Comparison of ENCODE assay signal across 9 mouse cellular contexts in the genomic region with DNA sequence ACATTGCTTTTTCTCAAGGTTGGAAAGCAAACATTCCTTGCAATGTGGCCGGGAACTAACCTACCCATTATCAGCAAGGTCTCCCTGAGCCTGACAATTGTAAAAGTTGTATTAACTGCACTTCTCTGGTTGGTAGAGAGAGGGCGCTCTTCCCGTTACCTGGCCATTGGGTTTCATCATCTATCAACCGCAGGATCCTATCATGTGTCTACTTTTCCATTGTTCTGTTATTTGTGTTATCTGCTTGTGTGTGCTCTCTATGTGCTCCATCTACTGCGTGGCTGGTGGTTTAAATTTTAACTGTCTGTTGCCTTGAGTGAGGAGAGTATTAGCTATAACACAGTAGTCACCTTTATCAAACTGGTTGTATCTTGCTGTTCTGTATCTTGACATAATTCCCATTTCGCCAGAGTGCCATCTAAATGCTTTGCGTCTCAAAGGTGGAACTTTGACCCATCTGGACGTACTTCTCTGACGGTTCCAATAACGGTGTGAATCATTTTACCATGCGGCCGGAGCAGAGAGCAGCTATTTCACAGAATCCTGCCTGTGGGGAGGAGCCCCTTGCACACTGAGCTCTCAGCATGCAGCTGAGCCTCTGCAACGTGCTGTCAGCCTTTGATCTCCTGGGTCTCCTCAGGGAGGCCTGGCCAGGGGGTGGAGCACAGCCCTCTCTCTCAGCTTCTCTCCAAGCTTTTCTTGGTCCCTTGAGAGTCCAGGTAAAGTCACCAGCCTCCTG.
A peak's percentile ranks its signal among the peaks of the same experiment; 100 is the strongest.
DNase-seq lines count a peak whose midpoint lies in the region; ATAC-seq lines count a peak whose summit lies in the region.
"Had no signal": no experiment of that assay in that cellular context is flagged by ENCODE, and none has a peak within 500 bp of the region (broad histone marks: within the 10 kb centered on the region; RNA-seq: fewer than 3 reads in every experiment).

No protein-coding gene starts in this region.

- WGBS in heart, embryonic 10.5 days: 11% methylated on average over 13 of the region's 13 CpGs
- whole genome bisulfite sequencing in midbrain, embryonic 11.5 days: 17% methylated on average over 13 of the region's 13 CpGs
- 14% methylated on average over 13 of the region's 13 CpGs for WGBS in midbrain, embryonic 10.5 days
- WGBS in forebrain, embryonic 15.5 days: 24% methylated on average over 13 of the region's 13 CpGs

- H3K4me1 ChIP-seq in heart, embryonic 10.5 days: peaks cover 33% of the 10 kb centered on the region
- H3K4me1 ChIP-seq in midbrain, embryonic 11.5 days (ENCODE audit: control insufficient read depth, insufficient read depth, low read length): no peaks in the 10 kb centered on the region
- peaks cover 22% of the 10 kb centered on the region for H3K4me1 ChIP-seq in midbrain, embryonic 10.5 days
- peaks cover 29% of the 10 kb centered on the region for H3K4me1 ChIP-seq in forebrain, embryonic 15.5 days

- ATAC-seq in midbrain, embryonic 11.5 days (ENCODE audit: low FRiP score): 0 out of 2 replicates have a peak, but pooled peaks have one; percentile 48
- no peak for ATAC-seq in forebrain, embryonic 15.5 days (replicated peaks)
- ATAC-seq: Patski had no signal

- H3K4me3 ChIP-seq in heart, embryonic 10.5 days: peak overlapping the region; percentile 33
- no peak overlapping the region for H3K4me3 ChIP-seq in midbrain, embryonic 11.5 days (ENCODE audit: low read depth, low read length)
- no peak overlapping the region for H3K4me3 ChIP-seq in midbrain, embryonic 10.5 days
- H3K4me3 ChIP-seq in forebrain, embryonic 15.5 days: no peak overlapping the region

- DNase-seq in heart, embryonic 10.5 days (ENCODE audit: low spot score): peak; percentile 89
- no peak for DNase-seq in heart, postnatal 4 days
- peak; percentile 85 for DNase-seq in midbrain, embryonic 11.5 days (ENCODE audit: low spot score, missing footprints)
- no peak for DNase-seq in midbrain, embryonic 10.5 days (ENCODE audit: low spot score)
- peak; percentile 46 for DNase-seq in retina, postnatal 1 day
- no peak for DNase-seq in spleen, postnatal 10 days (ENCODE audit: low spot score in 2 of 2)
- DNase-seq in frontal cortex, postnatal 10 days (ENCODE audit: low spot score in 2 of 2): no peak

- no peak overlapping the region for H3K9ac ChIP-seq in midbrain, embryonic 11.5 days (ENCODE audit: low read length)
- H3K9ac ChIP-seq in forebrain, embryonic 15.5 days (replicated peaks): no peak overlapping the region

- H3K27ac ChIP-seq in heart, embryonic 10.5 days: 0 out of 2 replicates have a peak overlapping the region, but pooled peaks have one; percentile 39
- H3K27ac ChIP-seq in midbrain, embryonic 11.5 days (ENCODE audit: low read depth, low read length): peak overlapping the region; percentile 14; the same call in 1 of the 2 replicates
- no peak overlapping the region for H3K27ac ChIP-seq in midbrain, embryonic 10.5 days (replicated peaks)
- H3K27ac ChIP-seq in forebrain, embryonic 15.5 days (replicated peaks): 0 out of 2 replicates have a peak overlapping the region, but pooled peaks have one; percentile 17

- peaks cover 28% of the 10 kb centered on the region for H3K27me3 ChIP-seq in heart, embryonic 10.5 days (ENCODE audit: insufficient read depth, poor library complexity, severe bottlenecking)
- no peaks in the 10 kb centered on the region for H3K27me3 ChIP-seq in midbrain, embryonic 11.5 days (ENCODE audit: control insufficient read depth, insufficient read depth, low read length)
- H3K27me3 ChIP-seq in midbrain, embryonic 10.5 days (ENCODE audit: low read depth, poor library complexity, severe bottlenecking): peaks cover 18% of the 10 kb centered on the region
- H3K27me3 ChIP-seq in forebrain, embryonic 15.5 days: no peaks in the 10 kb centered on the region

- no peaks in the 10 kb centered on the region for H3K36me3 ChIP-seq in heart, embryonic 10.5 days
- no peaks in the 10 kb centered on the region for H3K36me3 ChIP-seq in midbrain, embryonic 11.5 days (ENCODE audit: control insufficient read depth, insufficient read depth, low read length)
- H3K36me3 ChIP-seq in midbrain, embryonic 10.5 days: no peaks in the 10 kb centered on the region
- no peaks in the 10 kb centered on the region for H3K36me3 ChIP-seq in forebrain, embryonic 15.5 days

- no peaks in the 10 kb centered on the region for H3K9me3 ChIP-seq in heart, embryonic 10.5 days
- H3K9me3 ChIP-seq in midbrain, embryonic 11.5 days (ENCODE audit: control insufficient read depth, low read length): no peaks in the 10 kb centered on the region
- no peaks in the 10 kb centered on the region for H3K9me3 ChIP-seq in midbrain, embryonic 10.5 days (replicated peaks)
- H3K9me3 ChIP-seq in forebrain, embryonic 15.5 days: no peaks in the 10 kb centered on the region

- peak overlapping the region; percentile 6; the same call in 1 of the 2 replicates for H3K4me2 ChIP-seq in midbrain, embryonic 11.5 days
- H3K4me2 ChIP-seq in forebrain, embryonic 15.5 days (replicated peaks): no peak overlapping the region

Comparison
In these comparisons a context has a peak if more than half of its experiments do, and no peak if none do; other contexts are left out.
1. DNase-seq: peak in heart, embryonic 10.5 days (single experiment), midbrain, embryonic 11.5 days (single experiment) and retina, postnatal 1 day (single experiment); none in heart, postnatal 4 days (single experiment), midbrain, embryonic 10.5 days (single experiment), spleen, postnatal 10 days (0 of 2) and frontal cortex, postnatal 10 days (0 of 2).